Mouse (Mus musculus) ovary, postnatal 14 days (tissue): ENCODE results near the gene Rpf1.

Experiments used
- DNase-seq: peaks from one replicate; pipeline ENCODE4 v3.0.0; 2022; ENCODE audit warnings: low spot score

The Rpf1 gene

DNA sequence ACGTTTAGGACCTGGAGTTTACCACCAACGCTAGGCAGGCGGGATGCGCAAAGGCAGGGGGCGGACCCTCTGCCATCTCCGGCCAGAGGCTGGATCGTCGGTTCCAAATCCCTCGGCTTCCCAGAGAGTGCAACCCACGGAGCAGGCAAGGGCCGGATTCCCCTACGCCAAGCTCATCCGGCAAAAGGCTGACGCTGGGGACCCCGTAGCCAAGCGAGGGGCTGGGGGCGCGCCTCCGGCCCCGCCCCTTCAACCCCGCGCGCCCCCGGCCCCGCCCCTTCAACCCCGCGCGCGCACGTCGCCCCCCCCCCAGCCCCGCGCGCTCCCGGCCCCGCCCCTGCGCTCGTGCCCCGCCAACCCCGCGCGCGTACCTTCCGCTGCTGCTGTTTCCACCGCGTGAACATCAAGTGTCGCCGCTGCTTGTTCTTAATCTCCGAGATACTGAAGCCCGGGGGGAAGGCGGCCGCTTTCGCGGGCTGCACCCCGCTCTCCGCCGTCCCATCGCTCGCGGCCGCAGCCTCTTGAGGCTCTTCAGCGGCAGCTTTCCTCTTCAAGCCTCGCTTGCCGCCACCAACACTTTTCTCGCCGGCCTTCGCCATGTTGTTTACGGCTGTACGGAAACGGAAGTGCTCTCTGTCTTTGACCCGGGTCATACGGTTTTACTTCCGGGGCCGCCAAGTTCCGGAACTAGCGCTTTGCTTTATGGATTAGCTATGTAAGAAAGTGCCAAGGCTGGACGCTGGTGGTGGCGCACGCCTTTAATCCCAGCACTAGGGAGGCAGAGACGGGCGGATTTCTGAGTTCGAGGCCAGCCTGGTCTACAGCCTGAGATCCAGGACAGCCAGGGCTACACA is at the start of gene Rpf1:
TSS of gene Rpf1 (minus strand) at position 632 of the 854 bp plus-strand sequence.
- peak; percentile 79 for DNase-seq

DNA sequence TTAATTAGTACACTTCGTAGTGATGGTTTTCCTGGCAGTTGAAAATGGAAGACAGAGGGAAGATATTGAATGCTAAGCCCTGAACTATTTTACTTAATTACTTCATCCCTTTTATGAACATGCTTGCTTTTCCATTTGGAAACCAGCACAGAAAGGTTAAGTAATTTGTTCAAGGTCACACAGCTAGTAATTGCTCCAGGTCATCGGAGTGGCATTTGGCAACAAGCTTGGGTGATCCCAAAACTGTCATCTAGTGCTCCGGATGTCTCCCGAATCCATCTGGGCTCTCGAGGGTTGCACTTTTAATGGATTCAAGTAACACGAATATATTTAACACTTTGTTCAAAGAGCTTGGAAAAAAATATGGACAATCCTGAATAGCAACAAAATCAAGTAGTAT is 49.7 kb upstream of the Rpf1 start:
- DNase-seq = no peak

DNA sequence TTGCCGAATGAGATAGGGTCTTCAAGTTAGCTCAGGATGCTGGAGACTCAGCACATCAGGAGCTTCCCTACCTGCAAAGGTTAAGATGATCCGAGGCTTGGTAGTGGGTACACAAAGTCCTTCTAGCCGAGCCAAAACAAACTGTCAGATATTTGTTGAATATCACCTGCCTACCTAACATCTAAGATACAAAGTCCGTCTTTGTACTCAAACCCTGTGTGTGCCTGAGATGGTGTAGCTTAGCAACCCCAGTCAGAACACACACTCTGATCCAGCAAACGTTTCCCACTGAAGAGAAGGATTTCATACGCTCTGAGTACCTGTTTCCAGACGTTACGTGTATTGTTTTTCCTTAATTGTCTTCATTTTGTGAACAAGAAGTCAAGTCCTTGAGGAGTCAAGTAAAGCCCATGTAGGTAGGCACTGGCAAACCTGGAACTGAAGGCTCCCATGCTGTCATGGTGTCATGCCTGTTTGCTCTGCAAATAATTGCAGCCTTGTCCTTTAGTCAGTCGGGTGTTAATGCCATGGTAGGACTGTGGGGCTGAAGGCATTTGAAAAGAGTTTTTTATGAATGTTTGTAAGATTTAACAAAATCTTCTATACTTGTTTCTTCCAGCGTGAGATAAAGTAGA is 49.0 kb upstream of the Rpf1 start, which contains the start of gene Uox:
TSS of gene Uox (plus strand) at position 279 of the 635 bp plus-strand sequence.
- no peak for DNase-seq

DNA sequence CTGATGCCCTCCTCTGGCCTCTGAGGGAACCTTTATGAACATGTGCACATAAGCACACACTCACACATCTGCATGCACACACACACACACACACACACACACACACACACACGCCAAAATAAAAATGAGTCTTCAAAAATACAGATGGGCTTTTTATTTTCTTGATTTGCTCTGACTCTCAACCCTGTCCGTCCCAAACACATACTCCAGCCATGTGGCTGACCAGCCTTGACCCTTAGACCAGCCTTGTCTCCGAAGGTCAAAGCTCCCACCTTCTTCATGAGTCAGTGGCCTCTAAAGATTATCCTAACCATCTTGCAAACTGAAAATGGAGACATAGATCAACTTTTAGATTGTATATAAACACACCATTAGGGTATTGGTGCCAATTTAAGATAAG is 48.4 kb upstream of the Rpf1 start:
- no peak for DNase-seq

DNA sequence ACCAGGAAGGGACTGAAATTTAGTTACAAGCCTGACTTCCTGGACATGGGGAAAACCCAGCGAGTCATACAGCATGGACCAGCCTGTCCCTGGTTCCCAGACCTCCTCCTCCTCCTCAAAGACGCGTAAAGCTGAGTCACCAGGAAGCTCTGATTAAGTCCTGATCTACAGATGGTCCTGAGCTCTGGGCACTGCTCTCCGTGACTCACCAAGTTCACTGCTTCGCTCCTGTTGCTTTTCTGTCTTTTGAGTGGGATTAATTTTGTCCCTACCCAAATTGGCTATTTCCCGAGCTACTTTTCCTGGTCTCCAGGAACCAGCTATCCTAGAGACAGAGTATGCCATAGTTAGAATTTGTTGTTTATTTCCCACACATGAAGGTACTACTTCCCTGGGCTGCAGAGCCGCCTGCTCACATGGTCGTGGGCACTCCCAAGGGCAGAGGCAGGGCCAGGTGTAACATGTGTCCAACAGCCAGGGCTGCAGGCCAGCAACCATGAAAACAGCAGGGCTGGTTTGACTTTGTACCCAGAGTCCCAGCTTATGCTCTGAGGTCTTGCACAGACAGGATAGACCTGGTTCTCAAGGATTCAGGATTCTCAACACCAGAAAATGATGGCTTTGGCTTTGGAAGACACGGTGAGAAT is 46.8 kb upstream of the Rpf1 start:
- no peak for DNase-seq

DNA sequence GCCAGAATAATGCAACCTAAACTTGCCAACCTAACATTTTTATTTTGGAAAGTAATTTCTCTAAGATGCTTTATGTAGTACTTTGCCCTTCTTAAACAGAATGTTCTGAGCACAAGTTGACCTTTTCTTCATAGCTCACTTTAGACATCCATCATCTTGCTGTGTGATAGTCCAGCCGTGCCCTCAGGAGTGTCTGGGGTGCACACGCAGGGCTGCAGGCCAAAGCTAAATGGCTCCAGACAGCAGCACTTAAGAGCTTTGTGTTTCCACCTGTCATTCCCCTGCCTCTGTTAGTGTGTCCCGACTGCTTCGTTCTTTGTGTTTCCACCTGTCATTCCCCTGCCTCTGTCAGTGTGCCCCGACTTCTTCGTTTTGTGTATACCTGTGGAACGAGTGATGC is 46.1 kb upstream of the Rpf1 start:
- no peak for DNase-seq

DNA sequence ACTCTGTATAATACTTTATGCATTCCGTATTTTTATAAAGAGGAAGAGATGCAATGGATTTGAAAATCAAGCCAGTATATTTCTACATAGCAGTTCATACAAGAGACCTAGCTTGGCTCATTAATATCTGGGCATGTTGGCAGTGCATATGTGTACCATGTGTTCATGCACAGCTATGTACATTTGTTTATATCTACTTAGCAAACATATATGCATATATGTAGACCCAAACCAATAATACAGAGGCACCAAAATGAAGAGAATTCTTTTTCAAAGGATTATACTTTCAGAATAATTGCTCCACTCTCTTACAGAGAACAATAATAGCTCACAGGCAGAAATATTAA is 43.8 kb upstream of the Rpf1 start:
- no peak for DNase-seq

DNA sequence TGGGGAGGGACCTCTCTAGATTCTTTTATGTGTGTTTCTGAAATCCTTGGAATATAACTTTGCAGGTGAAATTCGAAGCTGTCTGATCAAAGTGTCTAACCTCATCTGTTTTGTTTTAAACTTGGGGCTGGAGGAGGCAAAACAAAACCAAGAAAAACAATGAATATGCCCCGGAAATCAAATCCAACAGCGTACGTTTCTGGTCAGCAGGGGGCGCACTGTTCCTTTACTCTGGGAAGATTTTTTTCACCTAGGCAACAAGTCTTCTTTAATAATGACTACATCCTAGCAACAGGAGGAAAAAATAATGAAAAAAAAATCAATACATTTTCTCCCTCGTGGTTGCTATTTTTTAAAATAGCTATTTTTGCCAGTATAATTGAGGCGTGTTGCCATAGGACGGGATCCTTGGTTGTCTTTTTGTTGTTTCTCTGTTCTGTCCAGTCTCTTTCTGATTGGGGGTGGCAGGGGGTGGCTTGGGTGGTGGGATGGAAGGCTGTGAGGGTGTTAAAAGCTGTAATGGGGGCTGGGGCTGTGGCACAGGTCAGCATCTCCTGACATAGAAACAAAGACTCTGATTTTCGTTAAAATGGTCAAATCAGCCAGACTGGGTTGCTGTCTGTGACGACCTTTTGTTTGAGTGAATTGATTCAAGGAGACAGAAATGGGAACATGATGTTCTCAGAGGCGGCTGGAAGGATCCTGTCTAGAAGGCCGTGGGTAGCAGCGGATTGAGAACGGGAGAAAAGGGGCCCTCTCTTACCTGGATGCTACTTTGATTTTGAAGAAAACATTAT is 43.2 kb upstream of the Rpf1 start:
- DNase-seq = peak; percentile 72

DNA sequence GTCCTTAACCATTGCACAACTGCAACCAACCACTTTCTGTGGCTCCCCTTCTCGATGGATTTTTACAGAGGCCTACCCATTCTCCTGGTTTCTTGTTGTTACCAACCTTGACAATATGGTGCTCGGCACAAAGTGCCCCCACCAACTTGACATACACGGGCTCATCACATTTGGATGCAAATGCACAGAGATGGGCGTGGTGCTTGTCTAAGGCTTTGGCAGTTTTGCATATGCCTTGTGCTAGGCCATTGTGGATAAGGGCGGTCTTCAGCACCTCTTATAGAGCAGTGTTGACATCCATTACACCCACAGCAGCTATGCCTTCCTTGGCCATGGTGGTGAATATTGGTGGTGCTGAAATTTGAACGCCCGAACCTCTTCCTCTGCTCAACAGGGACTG is 41.7 kb upstream of the Rpf1 start:
- DNase-seq = no peak

DNA sequence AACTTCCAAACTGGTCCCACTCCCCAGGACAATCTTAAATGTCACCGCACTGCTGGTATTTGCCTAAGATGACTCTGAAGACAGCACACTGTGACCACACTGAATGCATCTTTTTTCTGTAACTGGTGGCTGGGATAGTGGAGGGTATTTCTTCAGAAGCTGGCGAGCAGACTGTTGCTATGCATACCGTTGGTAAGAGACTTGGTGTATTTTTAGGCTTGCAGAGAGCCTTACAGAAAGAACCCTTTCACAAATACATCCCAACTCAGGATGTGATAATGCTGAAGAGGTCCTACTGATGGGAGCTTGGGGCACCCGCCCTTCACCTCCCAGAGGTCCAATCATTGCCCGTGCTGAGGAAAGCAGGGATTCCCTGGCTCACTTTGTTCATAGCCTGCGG is 36.3 kb upstream of the Rpf1 start:
- DNase-seq = no peak

DNA sequence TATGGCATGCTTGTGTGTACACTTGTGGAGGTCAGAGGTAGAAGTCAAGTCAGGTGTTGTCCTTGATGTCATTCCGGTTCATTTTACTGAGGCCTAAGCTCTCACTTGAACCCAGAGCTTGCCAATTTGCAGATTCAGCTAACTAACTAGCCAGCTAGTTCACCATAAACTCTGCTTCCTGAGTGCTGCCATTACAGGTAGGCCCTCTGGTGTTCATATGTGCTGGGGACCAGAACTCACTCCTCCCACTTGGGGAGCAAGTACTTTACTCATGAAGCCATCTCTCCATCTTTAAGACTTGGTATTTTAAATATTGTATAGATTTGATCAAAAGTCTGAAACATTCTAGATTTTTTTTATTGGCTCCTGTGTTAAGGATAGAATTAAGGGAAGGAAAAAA is 35.3 kb upstream of the Rpf1 start:
- no peak for DNase-seq

DNA sequence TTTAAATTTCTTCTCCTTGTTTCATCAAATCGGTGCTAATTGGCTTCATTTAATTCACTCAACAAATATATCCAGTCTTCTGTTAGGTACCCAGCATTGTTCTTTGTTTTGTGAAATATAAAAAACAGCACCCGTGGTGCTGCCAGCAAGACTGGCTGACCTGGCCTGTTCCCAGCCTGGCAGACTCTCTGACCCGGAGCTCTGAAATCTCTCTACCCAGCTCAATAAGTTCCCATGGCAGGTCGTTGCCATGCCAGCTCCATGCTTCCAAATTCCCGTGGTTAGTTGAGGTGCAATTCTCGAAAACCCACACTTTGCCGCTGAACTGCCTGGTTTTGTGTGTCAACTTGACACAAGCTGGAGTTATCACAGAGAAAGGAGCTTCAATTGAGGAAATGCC is 33.6 kb upstream of the Rpf1 start:
- no peak for DNase-seq

DNA sequence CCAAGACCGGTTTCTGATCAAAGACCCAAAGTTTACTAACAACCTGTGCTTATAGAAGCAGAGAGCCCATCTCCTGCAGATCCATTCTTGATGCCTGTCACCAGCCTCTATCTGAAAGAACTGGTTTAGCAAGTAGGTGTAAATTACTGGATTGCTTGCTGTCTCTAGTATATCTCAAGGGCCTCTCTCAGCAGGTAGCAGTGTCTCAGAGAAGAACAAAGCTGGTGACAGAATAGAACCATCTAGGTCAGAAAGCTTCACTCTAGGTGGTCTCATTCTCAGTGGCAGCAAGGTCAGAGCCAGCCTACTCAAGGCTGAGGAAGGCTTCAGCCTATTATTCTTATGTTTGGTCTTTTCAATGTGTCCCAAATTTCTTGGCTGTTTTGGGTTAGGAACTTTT is 22.4 kb upstream of the Rpf1 start:
- no peak for DNase-seq

DNA sequence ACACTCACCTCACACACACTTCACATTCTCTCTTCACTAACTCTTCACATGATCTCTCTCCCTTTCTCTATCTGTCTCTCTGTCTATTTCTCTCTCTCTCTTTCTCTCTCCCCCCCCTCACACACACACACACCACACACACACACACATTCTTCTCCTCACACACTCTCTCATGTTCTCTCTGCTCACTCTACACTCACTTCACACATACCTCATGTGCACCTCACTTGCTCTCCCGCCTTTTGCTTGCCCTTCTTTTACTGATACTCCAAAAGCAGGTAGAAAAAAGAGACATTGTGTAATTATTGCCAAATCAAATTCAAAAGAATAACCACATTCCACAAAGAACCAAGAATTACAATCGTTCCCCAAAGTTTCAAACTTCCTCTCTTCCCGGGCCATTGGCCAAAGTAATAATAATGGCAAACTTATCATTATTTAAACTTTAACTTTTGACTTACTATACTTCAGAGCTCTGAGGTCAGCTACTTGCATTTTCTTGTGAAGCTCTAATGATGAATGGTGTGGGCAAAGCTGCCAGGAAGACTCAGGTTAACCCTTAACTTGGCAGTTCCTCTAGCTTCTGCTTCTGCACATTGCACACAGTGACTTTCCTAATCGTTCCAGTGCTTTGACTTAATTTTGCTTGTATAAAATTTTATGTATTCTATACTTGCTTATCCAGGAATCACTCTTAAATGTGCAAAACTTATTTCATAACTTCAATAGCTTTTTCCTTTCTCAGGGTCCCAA is 19.5 kb upstream of the Rpf1 start:
- DNase-seq = no peak

DNA sequence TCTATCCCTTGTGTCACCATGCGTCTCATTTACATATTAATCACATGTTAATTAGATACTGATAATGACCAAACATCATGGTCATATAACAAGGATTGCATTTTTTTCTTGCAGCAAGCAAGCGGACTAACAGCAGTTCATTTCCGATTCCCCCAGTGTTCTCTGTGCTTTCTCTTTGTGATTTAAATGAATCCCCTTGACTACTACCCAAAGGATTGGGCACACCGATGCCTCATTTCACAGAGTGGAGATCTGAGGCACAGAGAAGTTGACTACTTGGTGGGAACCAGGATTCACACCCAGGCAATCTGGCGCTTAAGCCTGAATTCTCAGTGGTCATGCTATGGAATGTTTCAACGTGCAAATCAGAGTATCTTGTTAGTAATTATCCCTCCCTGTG is 13.8 kb upstream of the Rpf1 start:
- no peak for DNase-seq

DNA sequence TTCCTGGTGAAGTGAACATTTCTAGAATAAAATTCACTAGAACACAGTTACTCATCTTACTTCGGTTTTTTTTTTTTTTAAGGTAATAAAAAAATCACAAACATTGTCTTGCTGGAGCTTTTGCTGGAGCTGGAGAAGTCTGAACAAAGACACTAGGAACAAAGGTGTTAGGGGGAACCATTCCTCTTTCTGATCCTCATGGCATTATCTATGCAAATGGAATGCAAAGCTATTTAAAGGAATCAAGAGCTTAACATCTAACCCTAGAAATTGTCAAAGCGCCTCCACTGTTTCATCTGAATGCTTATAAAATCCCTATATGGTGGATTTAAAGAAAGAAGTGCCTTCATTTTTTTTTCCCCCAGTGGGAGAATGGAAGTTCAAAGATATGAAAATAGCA is 7.1 kb upstream of the Rpf1 start:
- DNase-seq = no peak

DNA sequence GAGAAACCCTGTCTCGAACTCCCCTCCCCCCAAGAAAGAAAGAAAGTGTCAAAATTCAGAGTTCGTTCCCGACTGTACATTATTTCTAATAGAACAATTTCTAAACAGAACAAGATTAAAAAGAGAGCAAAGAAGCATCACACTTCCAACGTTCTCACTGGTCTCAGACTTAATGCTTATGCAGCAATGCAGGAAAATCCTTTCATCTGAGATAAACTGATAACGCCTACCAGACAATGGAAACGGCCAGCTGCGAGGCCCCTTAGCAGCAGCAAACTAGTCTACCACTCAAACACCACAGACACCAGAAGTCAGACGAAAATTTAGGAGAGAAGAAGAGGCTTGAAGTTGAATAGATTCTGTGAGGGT is 407 bp upstream of the Rpf1 start:
- DNase-seq = no peak

DNA sequence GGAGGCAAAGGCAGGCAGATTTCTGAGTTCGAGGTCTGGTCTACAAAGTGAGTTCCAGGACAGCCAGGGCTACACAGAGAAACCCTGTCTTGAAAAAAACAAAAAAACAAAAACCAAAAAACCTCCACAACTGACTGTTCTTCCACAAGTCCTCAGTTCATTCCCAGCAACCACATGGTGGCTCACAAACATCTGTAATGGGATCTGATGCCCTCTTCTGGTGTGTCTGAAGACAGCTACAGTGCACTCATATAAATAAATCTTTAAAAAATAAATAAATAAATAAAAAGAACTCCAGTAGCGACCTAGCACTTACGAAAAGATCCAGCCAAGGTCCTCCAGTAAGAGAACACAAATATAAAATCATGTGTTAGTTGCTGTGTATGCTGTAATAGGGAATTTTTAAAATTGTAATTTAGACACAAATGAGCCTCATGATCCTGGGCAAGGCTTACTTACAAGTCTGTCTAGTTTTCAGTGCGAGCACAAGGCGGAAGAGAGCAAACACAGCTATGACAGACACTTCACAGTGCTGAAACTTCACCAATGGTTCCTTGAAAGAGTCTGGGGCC is 917 bp downstream of the Rpf1 start:
- no peak for DNase-seq

DNA sequence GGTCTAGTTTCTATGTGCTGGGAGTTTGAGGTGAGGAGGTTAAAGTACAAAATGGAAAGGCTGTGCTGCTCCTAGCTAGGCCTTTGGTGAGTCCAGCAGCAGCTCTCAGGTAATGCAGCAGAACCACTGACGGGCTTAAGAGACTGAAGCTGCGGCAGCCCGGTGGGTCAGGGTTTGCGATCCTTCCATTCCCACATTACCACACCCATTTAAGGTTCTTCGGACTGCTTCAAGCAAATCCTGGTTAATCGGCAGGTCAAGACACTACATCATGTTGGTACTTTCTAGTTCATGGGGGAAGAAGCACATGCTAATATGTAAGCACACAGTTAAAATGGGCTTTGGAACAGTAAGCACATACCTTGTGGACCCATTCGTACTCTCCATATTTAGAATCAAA is 14.5 kb downstream of the Rpf1 start:
- DNase-seq = no peak

DNA sequence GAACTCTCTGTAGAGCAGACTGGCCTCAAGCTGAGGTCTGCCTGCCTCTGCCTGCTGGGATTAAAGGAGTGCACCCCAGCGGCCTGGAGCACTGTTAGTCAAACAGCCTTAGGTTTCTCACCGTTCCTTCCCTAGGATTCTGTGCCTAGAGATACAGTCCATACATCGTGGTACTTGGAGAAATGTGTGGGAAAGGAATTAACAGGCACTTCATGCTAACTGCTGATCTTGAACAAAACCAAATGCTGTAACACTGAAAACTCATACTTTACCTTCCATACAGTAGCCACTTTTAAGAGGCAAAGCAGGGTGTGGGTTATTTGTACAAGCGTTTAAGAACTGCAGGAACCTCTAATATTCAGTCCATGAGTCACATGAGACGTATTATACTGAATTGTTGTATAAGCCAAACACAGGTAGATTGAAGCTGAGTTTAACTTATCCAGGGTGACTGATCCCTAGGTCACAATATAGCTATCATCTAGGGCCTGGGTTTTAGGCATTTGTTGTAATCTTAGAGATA is 19.6 kb downstream of the Rpf1 start:
- DNase-seq = no peak

DNA sequence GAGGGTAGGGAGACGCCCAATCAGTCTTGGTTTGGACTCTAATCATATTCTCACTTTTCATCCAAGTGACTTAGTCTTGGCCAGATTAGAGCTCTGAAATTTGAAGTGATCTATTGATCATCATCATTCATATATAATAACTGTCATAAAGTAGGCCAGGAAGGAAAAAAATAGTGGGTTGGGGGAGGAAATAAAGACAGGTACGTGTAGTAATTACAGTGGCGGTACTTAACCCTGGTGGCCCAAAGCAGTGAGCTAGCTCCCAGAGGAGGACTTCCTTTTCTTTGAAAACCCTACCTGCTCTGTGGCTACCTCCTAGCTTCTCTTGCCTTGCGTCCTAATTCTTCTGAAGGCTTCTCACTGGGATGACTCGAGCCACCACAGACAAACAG is 20.4 kb downstream of the Rpf1 start:
- DNase-seq = no peak
